Mouse (Mus musculus) G1E (cell line): ENCODE measurements at regions not wholly inside any gene's neighbourhood (a gene's known extent, or its start where the extent isn't known, plus 50 kb on each side); places are given as distances from the start of the nearest gene placed in this dataset.
"Not testable (repeated sequence)": the region's sequence is repeated elsewhere in the genome, so short reads cannot be mapped to it uniquely, and the experiment has no call there.

Experiments used
- ATAC-seq: 2 replicates; pipeline ENCODE4 v1.8.0; 2016; ENCODE audit warnings: mild to moderate bottlenecking; ENCODE audit not compliant: insufficient number of reproducible peaks, poor library complexity, low FRiP score, severe bottlenecking; ENCODE audit errors: extremely low read depth
- DNase-seq: peaks from one replicate; pipeline ENCODE4 v3.0.0; 2012; ENCODE audit warnings: low spot score
- H3K27me3 ChIP-seq: 2 replicates; pipeline ENCODE4 v1.6.1; 2012; ENCODE audit warnings: mild to moderate bottlenecking, low read length, inconsistent platforms; ENCODE audit not compliant: insufficient read depth
- H3K36me3 ChIP-seq: replicated peaks from 2 replicates; pipeline ENCODE3; 2012; ENCODE audit warnings: mild to moderate bottlenecking, inconsistent platforms
- H3K4me1 ChIP-seq: 2 replicates; pipeline ENCODE4 v1.6.1; 2012; ENCODE audit warnings: low read depth, low read length, inconsistent platforms, mixed read lengths; ENCODE audit not compliant: insufficient read depth
- H3K4me3 ChIP-seq: 2 replicates; pipeline ENCODE4 v1.5.1; 2012; ENCODE audit warnings: low read depth, mild to moderate bottlenecking, inconsistent platforms, low read length, moderate library complexity, mixed read lengths
- H3K9me3 ChIP-seq: replicated peaks from 2 replicates; pipeline ENCODE4 v1.6.1; 2012; ENCODE audit warnings: inconsistent platforms
- CTCF ChIP-seq: IDR thresholded peaks from 2 replicates; pipeline ENCODE4 v1.5.1; 2012; ENCODE audit warnings: low read depth, low read length, inconsistent platforms, mixed read lengths
- GATA1 ChIP-seq: IDR thresholded peaks from 2 replicates; pipeline ENCODE4 v1.6.1; 2012; ENCODE audit warnings: borderline replicate concordance, low read length, inconsistent platforms, mixed read lengths
- GATA2 ChIP-seq: IDR thresholded peaks from 2 replicates; pipeline ENCODE4 v1.6.1; 2012; ENCODE audit warnings: low read depth, low read length, inconsistent platforms, borderline replicate concordance
- POLR2AphosphoS5 ChIP-seq: IDR thresholded peaks from 2 replicates; pipeline ENCODE4 v1.6.1; 2012; ENCODE audit warnings: low read depth, low read length, inconsistent platforms; ENCODE audit not compliant: insufficient replicate concordance
- TAL1 ChIP-seq: conservative IDR thresholded peaks from 2 replicates; pipeline ENCODE4 v1.6.1; 2012; ENCODE audit warnings: low read depth, low read length, inconsistent platforms, mixed read lengths

GRCm38 (mm10) chr4:7847411-7847810, 391.4 kb downstream of the Car8 start:
- no peak for DNase-seq
- no peaks in the 10 kb centered on the region for H3K9me3 ChIP-seq
- H3K4me3 ChIP-seq: no peak overlapping the region
- TF ChIP-seq TAL1: no peak
- no peak for TF ChIP-seq GATA2
- no peak for TF ChIP-seq CTCF
- TF ChIP-seq GATA1: no peak
- no peak for TF ChIP-seq POLR2AphosphoS5
- no peak for ATAC-seq
- H3K36me3 ChIP-seq: no peaks in the 10 kb centered on the region
- no peaks in the 10 kb centered on the region for H3K4me1 ChIP-seq
- no peaks in the 10 kb centered on the region for H3K27me3 ChIP-seq

- no peaks in the 10 kb centered on the region for H3K36me3 ChIP-seq
- DNase-seq: no peak
- no peaks in the 10 kb centered on the region for H3K4me1 ChIP-seq
- no peak overlapping the region for H3K4me3 ChIP-seq
- H3K9me3 ChIP-seq: no peaks in the 10 kb centered on the region
- TF ChIP-seq GATA1: no peak
- TF ChIP-seq GATA2: no peak
- no peak for TF ChIP-seq CTCF
- TF ChIP-seq POLR2AphosphoS5: no peak
- no peak for TF ChIP-seq TAL1
- no peak for ATAC-seq
- H3K27me3 ChIP-seq: no peaks in the 10 kb centered on the region
These were observed 409.7 kb downstream of the Car8 start for GRCm38 (mm10) chr4:7829126-7829525.

GRCm38 (mm10) chr4:7819847-7820246, 419.0 kb downstream of the Car8 start:
- Histone ChIP-seq H3K27me3 (no peaks in the 10 kb centered on the region), H3K9me3 (no peaks in the 10 kb centered on the region), H3K4me1 (no peaks in the 10 kb centered on the region), H3K4me3 (no peak overlapping the region), H3K36me3 (no peaks in the 10 kb centered on the region)
- no peak for DNase-seq
- no peak for ATAC-seq
- no peak for TF ChIP-seq TAL1
- TF ChIP-seq GATA2: no peak
- no peak for TF ChIP-seq POLR2AphosphoS5
- no peak for TF ChIP-seq CTCF
- no peak for TF ChIP-seq GATA1

- not testable (repeated sequence) for H3K4me1 ChIP-seq, H3K4me3 ChIP-seq, H3K36me3 ChIP-seq, H3K9me3 ChIP-seq, ATAC-seq, DNase-seq, H3K27me3 ChIP-seq
These were observed 461.1 kb downstream of the Car8 start for GRCm38 (mm10) chr4:7777761-7778160.

- Histone ChIP-seq H3K36me3 (no peaks in the 10 kb centered on the region), H3K9me3 (no peaks in the 10 kb centered on the region), H3K27me3 (no peaks in the 10 kb centered on the region), H3K4me1 (no peaks in the 10 kb centered on the region), H3K4me3 (no peak overlapping the region)
- DNase-seq (no peak), ATAC-seq (no peak)
- TF ChIP-seq POLR2AphosphoS5 (no peak), CTCF (no peak), GATA1 (no peak), TAL1 (no peak), GATA2 (no peak)
These were observed 483.4 kb downstream of the Car8 start for GRCm38 (mm10) chr4:7755473-7755872.

- H3K4me1 ChIP-seq: no peaks in the 10 kb centered on the region
- H3K9me3 ChIP-seq: no peaks in the 10 kb centered on the region
- no peak for ATAC-seq
- no peak overlapping the region for H3K4me3 ChIP-seq
- H3K27me3 ChIP-seq: no peaks in the 10 kb centered on the region
- TF ChIP-seq GATA2 (no peak), GATA1 (no peak), POLR2AphosphoS5 (no peak), CTCF (no peak), TAL1 (no peak)
- no peak for DNase-seq
- H3K36me3 ChIP-seq: no peaks in the 10 kb centered on the region
These were observed 484.9 kb downstream of the Car8 start for GRCm38 (mm10) chr4:7753931-7754330.

GRCm38 (mm10) chr4:7751208-7751607, 487.6 kb downstream of the Car8 start:
- no peak for ATAC-seq
- Histone ChIP-seq H3K36me3 (no peaks in the 10 kb centered on the region), H3K9me3 (no peaks in the 10 kb centered on the region), H3K27me3 (no peaks in the 10 kb centered on the region), H3K4me3 (no peak overlapping the region), H3K4me1 (no peaks in the 10 kb centered on the region)
- DNase-seq: no peak
- TF ChIP-seq TAL1 (no peak), CTCF (no peak), GATA1 (no peak), POLR2AphosphoS5 (no peak), GATA2 (no peak)
